Mouse (Mus musculus) lung, adult 2 months (tissue): ENCODE data around the gene Mtch1.

Source experiments
- CTCF ChIP-seq: fragments of 200-500 bp; IDR thresholded peaks from 2 replicates; pipeline ENCODE4 v1.5.1; 2011; ENCODE audit warnings: mild to moderate bottlenecking, low read length, control low read depth; ENCODE audit not compliant: insufficient read depth
- POLR2A ChIP-seq: fragments of 200-500 bp; IDR thresholded peaks from 2 replicates; pipeline ENCODE4 v1.6.1; 2011; ENCODE audit warnings: low read depth, mild to moderate bottlenecking, control low read depth, low read length, borderline replicate concordance; ENCODE audit errors: extremely low read depth

- TF ChIP-seq POLR2A (no peak), CTCF (no peak)
Observed at GRCm38 (mm10) chr17:29319476-29319875, 28.3 kb downstream of the Mtch1 start.
